Mouse (Mus musculus) ES-E14 (cell line): ENCODE measurements at regions not wholly inside any gene's neighbourhood (a gene's known extent, or its start where the extent isn't known, plus 50 kb on each side); places are given as distances from the start of the nearest gene placed in this dataset.

Experiments used
- DNase-seq: peaks from one replicate; pipeline ENCODE4 v3.0.0-alpha.2; 2013; ENCODE audit warnings: low read depth, low spot score
- H3K27ac ChIP-seq: 2 replicates; pipeline ENCODE4 v1.5.1; 2012; ENCODE audit warnings: low read depth, mild to moderate bottlenecking, low read length, moderate library complexity, mixed read lengths; ENCODE audit not compliant: poor library complexity, insufficient read depth, severe bottlenecking
- H3K36me3 ChIP-seq: 2 replicates; pipeline ENCODE4 v1.6.1; 2012; ENCODE audit warnings: mild to moderate bottlenecking, low read length, moderate library complexity, mixed read lengths; ENCODE audit not compliant: control insufficient read depth, poor library complexity, insufficient read depth, severe bottlenecking
- H3K4me1 ChIP-seq, 2 experiments: fragments of 150-350 bp in 1 of 2; sonication (generic) in 1 of 2; 2 replicates each; pipeline ENCODE4 v1.6.1; 2012; ENCODE audit warnings: low read length in 2 of 2, mild to moderate bottlenecking in 1 of 2, mixed read lengths in 1 of 2; ENCODE audit not compliant: control insufficient read depth in 2 of 2, insufficient read depth in 2 of 2, poor library complexity in 1 of 2
- H3K4me3 ChIP-seq, 2 experiments: fragments of 150-350 bp in 1 of 2; sonication (generic) in 1 of 2; 2 replicates each; pipeline ENCODE4 v1.5.1; 2012; ENCODE audit warnings: low read length in 2 of 2, low read depth in 1 of 2, mild to moderate bottlenecking in 1 of 2, mixed read lengths in 1 of 2; ENCODE audit not compliant: insufficient read depth in 1 of 2, poor library complexity in 1 of 2, severe bottlenecking in 1 of 2
- H3K9ac ChIP-seq: 2 replicates; pipeline ENCODE4 v1.6.1; 2012; ENCODE audit warnings: low read depth, mild to moderate bottlenecking, low read length, mixed read lengths; ENCODE audit not compliant: poor library complexity, insufficient read depth, severe bottlenecking
- H3K9me3 ChIP-seq: fragments of 150-350 bp; sonication (generic); 2 replicates; pipeline ENCODE4 v1.6.1; 2012; ENCODE audit warnings: low read depth, mild to moderate bottlenecking, low read length; ENCODE audit not compliant: control insufficient read depth, insufficient read depth
- CHD2 ChIP-seq: IDR thresholded peaks from 2 replicates; pipeline ENCODE4 v1.6.1; 2014; ENCODE audit warnings: mild to moderate bottlenecking, low read depth, low read length, inconsistent platforms
- HCFC1 ChIP-seq: IDR thresholded peaks from 2 replicates; pipeline ENCODE4 v1.6.1; 2012; ENCODE audit warnings: low read length, inconsistent platforms, borderline replicate concordance; ENCODE audit not compliant: insufficient read depth
- MAFK ChIP-seq: IDR thresholded peaks from 2 replicates; pipeline ENCODE4 v1.6.1; 2014; ENCODE audit warnings: mild to moderate bottlenecking, low read depth, low read length, inconsistent platforms; ENCODE audit not compliant: insufficient read depth
- ZC3H11A ChIP-seq: IDR thresholded peaks from 2 replicates; pipeline ENCODE4 v1.6.1; 2012; ENCODE audit warnings: low read depth, mild to moderate bottlenecking, inconsistent platforms, low read length, borderline replicate concordance
- ZNF384 ChIP-seq: IDR thresholded peaks from 2 replicates; pipeline ENCODE4 v1.6.1; 2012; ENCODE audit warnings: low read depth, low read length, inconsistent platforms
- in situ Hi-C, 2 experiments: fragments of 600-800 bp; cut with MboI; formaldehyde crosslinking; loops; one replicate each; pipeline ENCODE4 v1.15.1; 2025; ENCODE audit warnings: low sequenced_read_pairs in 2 of 2, inconsistent platforms in 1 of 2; ENCODE audit not compliant: unreplicated experiment in 2 of 2

DNA sequence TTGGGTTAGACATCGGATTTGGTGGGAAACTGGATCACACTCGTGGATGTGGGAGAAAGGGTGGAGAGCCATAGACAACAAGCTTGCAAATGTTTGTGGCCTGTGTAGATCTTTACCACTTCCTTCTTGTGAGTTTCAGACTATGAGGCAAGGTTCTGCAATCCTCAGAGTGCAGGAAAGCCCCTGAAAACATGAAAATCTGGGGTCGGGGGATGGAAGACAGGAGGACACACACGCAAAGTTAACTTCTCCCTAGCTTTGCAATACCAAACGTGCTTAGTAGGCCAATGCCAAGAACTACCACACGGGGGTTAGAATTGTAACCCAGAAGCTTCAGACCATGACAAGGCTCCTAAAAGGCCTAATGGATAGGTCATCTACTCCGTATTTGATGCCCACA is 69.4 kb upstream of the Man2a1 start:
- Histone ChIP-seq H3K9me3 (no peaks in the 10 kb centered on the region), H3K9ac (no peak overlapping the region), H3K4me3 (no peak overlapping the region), H3K27ac (no peak overlapping the region), H3K36me3 (no peaks in the 10 kb centered on the region), H3K4me1 (peaks cover 0 to 3% of the 10 kb centered on the region in 2 experiments; a peak in 1 of 4 replicates)
- no peak for DNase-seq
- TF ChIP-seq ZC3H11A (no peak), HCFC1 (no peak), CHD2 (no peak), ZNF384 (no peak), MAFK (no peak)
- in situ Hi-C loops: no loop called here

DNA sequence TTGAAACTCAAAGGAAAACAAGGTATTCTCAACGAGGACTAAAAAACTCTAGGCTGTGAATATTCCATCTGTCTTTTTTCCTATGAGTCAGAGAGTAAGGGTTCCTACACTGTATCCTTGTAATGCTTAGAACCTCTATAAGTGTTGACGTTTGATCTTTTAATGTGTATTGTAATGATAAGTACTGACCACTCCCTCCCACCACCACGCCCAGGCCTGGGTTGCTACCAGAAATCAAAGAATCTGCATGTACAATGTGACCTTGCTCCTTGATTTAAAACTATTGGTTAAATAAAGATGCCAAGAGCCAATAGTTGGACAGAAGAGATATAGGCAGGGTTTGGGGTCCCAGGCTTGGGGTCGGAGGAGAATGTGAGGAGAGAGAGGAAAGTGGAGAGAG is 66.2 kb upstream of the Man2a1 start:
- no peak for TF ChIP-seq HCFC1
- no peak for TF ChIP-seq MAFK
- no peak for TF ChIP-seq ZC3H11A
- no peak for TF ChIP-seq CHD2
- TF ChIP-seq ZNF384: no peak
- DNase-seq: peak; percentile 52
- no peaks in the 10 kb centered on the region for H3K9me3 ChIP-seq
- in situ Hi-C loops: no loop called here
- H3K4me1 ChIP-seq: peaks cover 0 to 6% of the 10 kb centered on the region in 2 experiments; a peak in 1 of 4 replicates
- H3K9ac ChIP-seq: no peak overlapping the region
- H3K27ac ChIP-seq: no peak overlapping the region
- no peak overlapping the region for H3K4me3 ChIP-seq
- H3K36me3 ChIP-seq: no peaks in the 10 kb centered on the region

DNA sequence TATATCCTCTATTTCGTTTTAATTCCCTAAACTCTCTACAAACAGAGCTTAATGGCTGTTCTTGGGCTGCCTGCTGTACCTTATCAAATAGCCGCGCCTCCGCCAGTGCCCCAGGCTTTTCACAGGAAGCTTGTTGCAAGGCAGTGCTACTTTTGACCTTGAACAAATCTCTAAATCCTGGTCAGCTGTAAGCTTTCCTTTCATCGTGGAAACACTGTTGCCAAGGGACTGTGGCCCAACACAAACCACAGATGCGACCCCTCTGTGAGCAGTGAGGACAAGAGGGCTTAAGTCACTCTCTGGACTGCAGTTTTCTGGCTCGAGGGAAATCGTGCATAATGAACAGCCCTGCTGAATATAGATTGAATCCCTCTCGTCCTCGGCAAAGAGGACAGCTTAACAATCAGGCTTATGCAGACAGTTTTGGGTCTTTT is 62.0 kb upstream of the Man2a1 start:
- no peak for TF ChIP-seq CHD2
- no peak for TF ChIP-seq HCFC1
- no peak for TF ChIP-seq ZC3H11A
- TF ChIP-seq MAFK: no peak
- no peak for TF ChIP-seq ZNF384
- no peak for DNase-seq
- in situ Hi-C loops: no loop called here
- H3K4me3 ChIP-seq: no peak overlapping the region
- peaks cover 0 to 6% of the 10 kb centered on the region in 2 experiments; a peak in 1 of 4 replicates for H3K4me1 ChIP-seq
- no peaks in the 10 kb centered on the region for H3K9me3 ChIP-seq
- H3K36me3 ChIP-seq: no peaks in the 10 kb centered on the region
- H3K9ac ChIP-seq: no peak overlapping the region
- H3K27ac ChIP-seq: no peak overlapping the region

DNA sequence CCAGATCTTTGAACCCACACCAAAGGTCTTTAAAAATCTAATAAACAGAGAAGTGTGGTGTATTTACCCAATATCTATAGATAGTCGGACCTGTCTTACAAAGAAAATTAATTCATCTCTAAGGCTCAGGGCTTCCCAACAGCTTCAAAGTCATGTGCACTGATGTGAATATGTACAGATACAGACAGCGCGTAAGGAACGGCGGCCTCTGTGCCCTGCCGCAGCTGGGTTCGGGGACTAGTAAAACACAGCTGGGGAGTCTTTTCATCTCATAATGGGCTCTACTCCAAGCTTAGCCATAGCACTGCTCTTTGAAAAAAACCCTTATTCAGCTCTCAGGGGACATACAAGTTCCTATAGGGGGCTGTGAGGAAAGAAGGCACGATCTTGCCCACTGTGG is 60.1 kb upstream of the Man2a1 start:
- Histone ChIP-seq H3K36me3 (no peaks in the 10 kb centered on the region), H3K27ac (no peak overlapping the region), H3K4me3 (no peak overlapping the region), H3K9me3 (no peaks in the 10 kb centered on the region), H3K4me1 (peaks cover 0 to 4% of the 10 kb centered on the region in 2 experiments; a peak in 1 of 4 replicates), H3K9ac (no peak overlapping the region)
- in situ Hi-C loops: no loop called here
- DNase-seq: no peak
- no peak for TF ChIP-seq CHD2
- TF ChIP-seq HCFC1: no peak
- no peak for TF ChIP-seq ZNF384
- no peak for TF ChIP-seq MAFK
- no peak for TF ChIP-seq ZC3H11A

GRCm38 (mm10) chr17:64548536-64548935 is 52.0 kb upstream of the Man2a1 start:
- Histone ChIP-seq H3K27ac (no peak overlapping the region), H3K4me3 (no peak overlapping the region), H3K36me3 (no peaks in the 10 kb centered on the region), H3K9ac (no peak overlapping the region), H3K4me1 (no peaks in the 10 kb centered on the region), H3K9me3 (no peaks in the 10 kb centered on the region)
- in situ Hi-C loops: no loop called here
- DNase-seq: no peak
- TF ChIP-seq CHD2 (no peak), ZC3H11A (no peak), HCFC1 (no peak), MAFK (no peak), ZNF384 (no peak)
